Mouse (Mus musculus) cerebellum, adult 2 months (tissue): ENCODE data around the gene Tmed11.

Experiments used
- CTCF ChIP-seq: fragments of 200-500 bp; IDR thresholded peaks from 2 replicates; pipeline ENCODE4 v1.5.1; 2011; ENCODE audit warnings: low read depth, mild to moderate bottlenecking, control low read depth, low read length, moderate library complexity, borderline replicate concordance; ENCODE audit not compliant: insufficient read depth
- POLR2A ChIP-seq: fragments of 200-500 bp; IDR thresholded peaks from 2 replicates; pipeline ENCODE4 v1.6.1; 2011; ENCODE audit warnings: low read length, control low read depth, borderline replicate concordance; ENCODE audit not compliant: insufficient read depth

- TF ChIP-seq CTCF (no peak), POLR2A (no peak)
Measured at GRCm38 (mm10) chr5:108727425-108727824, 67.7 kb downstream of the Tmed11 start.
